In genomic region chr12:70348026-70348425, GRCm38 (mm10) we compare ENCODE assay signal across 9 mouse cellular contexts. TPM values are rescaled to one million over a fixed set of nuclear protein-coding genes. Genes with fewer than 3 reads are reported as not detected.
DNase-seq lines count a peak whose midpoint lies in the region; ATAC-seq and TF ChIP-seq lines count a peak whose summit lies in the region.
"Had no signal": no experiment of that assay in that cellular context is flagged by ENCODE, and none has a peak within 500 bp of the region (broad histone marks: within the 10 kb centered on the region; RNA-seq: fewer than 3 reads in every experiment).

No protein-coding gene starts in this region.

- peaks cover 41% of the 10 kb centered on the region for H3K27me3 ChIP-seq in kidney, embryonic 15.5 days
- peaks cover 40% of the 10 kb centered on the region for H3K27me3 ChIP-seq in embryonic facial prominence, embryonic 13.5 days
- H3K27me3 ChIP-seq in intestine, embryonic 14.5 days (replicated peaks; ENCODE audit: control insufficient read depth, insufficient read depth, low read length) = peaks cover 23% of the 10 kb centered on the region
- H3K27me3 ChIP-seq in midbrain, postnatal 0 days (ENCODE audit: insufficient read depth, low read length) = no peaks in the 10 kb centered on the region

- ATAC-seq in kidney, embryonic 15.5 days (replicated peaks; ENCODE audit: low FRiP score) = no peak
- ATAC-seq in embryonic facial prominence, embryonic 13.5 days (ENCODE audit: insufficient number of reproducible peaks, insufficient read depth, low FRiP score, low TSS enrichment, low read depth) = no peak
- no peak for ATAC-seq in intestine, embryonic 14.5 days (replicated peaks; ENCODE audit: low FRiP score, low TSS enrichment, low read depth)
- no peak for ATAC-seq in midbrain, postnatal 0 days (ENCODE audit: low FRiP score)
- ATAC-seq in granulocyte monocyte progenitor cell, adult 5-6 weeks (replicated peaks; ENCODE audit: poor library complexity, severe bottlenecking) = no peak

- H3K9ac ChIP-seq in kidney, embryonic 15.5 days = peak overlapping the region; percentile 45; the same call in 1 of the 2 replicates
- H3K9ac ChIP-seq in embryonic facial prominence, embryonic 13.5 days = peak overlapping the region; percentile 72
- H3K9ac ChIP-seq in intestine, embryonic 14.5 days (ENCODE audit: low read length) = peak overlapping the region; percentile 42; the same call in 1 of the 2 replicates
- peak overlapping the region; percentile 93 for H3K9ac ChIP-seq in midbrain, postnatal 0 days (replicated peaks; ENCODE audit: low read length, poor library complexity, severe bottlenecking)

- DNase-seq in kidney, adult 8-10 months = no peak
- DNase-seq in intestine, embryonic 14.5 days (ENCODE audit: low spot score) = no peak
- peak; percentile 64 for DNase-seq in midbrain, postnatal 0 days (ENCODE audit: low spot score)
- no peak for DNase-seq in urinary bladder, postnatal 10 days (ENCODE audit: low spot score)
- DNase-seq in right cerebral cortex, adult 18-20 months = no peak

- 16% methylated on average over 8 of the region's 8 CpGs for WGBS in kidney, embryonic 15.5 days
- 14% methylated on average over 8 of the region's 8 CpGs for WGBS in embryonic facial prominence, embryonic 13.5 days
- WGBS in intestine, embryonic 14.5 days = 9% methylated on average over 8 of the region's 8 CpGs
- 3% methylated on average over 8 of the region's 8 CpGs for WGBS in midbrain, postnatal 0 days

- no peak for TF ChIP-seq CTCF in midbrain, postnatal 0 days (IDR thresholded peaks at IDR 0.05)

- peak overlapping the region; percentile 98 for H3K4me2 ChIP-seq in kidney, embryonic 15.5 days
- H3K4me2 ChIP-seq in embryonic facial prominence, embryonic 13.5 days = peak overlapping the region; percentile 96
- peak overlapping the region; percentile 96 for H3K4me2 ChIP-seq in intestine, embryonic 14.5 days (ENCODE audit: low read length)
- H3K4me2 ChIP-seq in midbrain, postnatal 0 days (ENCODE audit: low read depth, low read length, poor library complexity, severe bottlenecking) = peak overlapping the region; percentile 79

- H3K4me1 ChIP-seq in kidney, embryonic 15.5 days = peaks cover 21% of the 10 kb centered on the region
- peaks cover 19% of the 10 kb centered on the region for H3K4me1 ChIP-seq in embryonic facial prominence, embryonic 13.5 days
- 0 out of 2 replicates have a peak, but pooled peaks cover 10% of the 10 kb centered on the region for H3K4me1 ChIP-seq in intestine, embryonic 14.5 days (replicated peaks; ENCODE audit: control insufficient read depth, insufficient read depth, low read length)
- peaks cover 6% of the 10 kb centered on the region; the same call in 1 of the 2 replicates for H3K4me1 ChIP-seq in midbrain, postnatal 0 days (ENCODE audit: insufficient read depth, low read length)

- H3K4me3 ChIP-seq in kidney, embryonic 15.5 days (replicated peaks) = peak overlapping the region; percentile 63
- H3K4me3 ChIP-seq in embryonic facial prominence, embryonic 13.5 days = peak overlapping the region; percentile 62
- peak overlapping the region; percentile 65 for H3K4me3 ChIP-seq in intestine, embryonic 14.5 days (ENCODE audit: low read depth, low read length)
- peak overlapping the region; percentile 82 for H3K4me3 ChIP-seq in midbrain, postnatal 0 days (ENCODE audit: low read depth, low read length)

- no peak overlapping the region for H3K27ac ChIP-seq in kidney, embryonic 15.5 days
- H3K27ac ChIP-seq in embryonic facial prominence, embryonic 13.5 days = 0 out of 2 replicates have a peak overlapping the region, but pooled peaks have one; percentile 76
- H3K27ac ChIP-seq in intestine, embryonic 14.5 days (ENCODE audit: low read depth) = peak overlapping the region; percentile 62; the same call in 1 of the 2 replicates
- peak overlapping the region; percentile 99 for H3K27ac ChIP-seq in midbrain, postnatal 0 days (ENCODE audit: low read depth, low read length)

- no peaks in the 10 kb centered on the region for H3K36me3 ChIP-seq in kidney, embryonic 15.5 days
- no peaks in the 10 kb centered on the region for H3K36me3 ChIP-seq in embryonic facial prominence, embryonic 13.5 days
- no peaks in the 10 kb centered on the region for H3K36me3 ChIP-seq in intestine, embryonic 14.5 days (ENCODE audit: control insufficient read depth, insufficient read depth, low read length)
- H3K36me3 ChIP-seq in midbrain, postnatal 0 days (ENCODE audit: insufficient read depth, low read length) = peaks cover 3% of the 10 kb centered on the region; the same call in 1 of the 2 replicates

- no peaks in the 10 kb centered on the region for H3K9me3 ChIP-seq in kidney, embryonic 15.5 days (replicated peaks)
- H3K9me3 ChIP-seq in embryonic facial prominence, embryonic 13.5 days = no peaks in the 10 kb centered on the region
- H3K9me3 ChIP-seq in intestine, embryonic 14.5 days (ENCODE audit: control insufficient read depth, low read length) = no peaks in the 10 kb centered on the region
- H3K9me3 ChIP-seq in midbrain, postnatal 0 days (ENCODE audit: low read length) = no peaks in the 10 kb centered on the region

RNA-seq across cellular contexts. Expression of gene Trim9, which starts 0.6 kb away (rescaled TPM):
- polyA plus RNA-seq in kidney, embryonic 15.5 days (2015; fragmentation: Nextera tagmentation; extraction: Ambion mirVana) = 2.6 and 2.8 TPM in 2 replicates
- 1.5 and 2.3 TPM in 2 replicates for polyA plus RNA-seq in embryonic facial prominence, embryonic 13.5 days (2015; fragmentation: Nextera tagmentation; extraction: Ambion mirVana)
- 1.5 and 1.6 TPM in 2 replicates for polyA plus RNA-seq in intestine, embryonic 14.5 days (2014; fragmentation: Nextera tagmentation; extraction: Ambion mirVana)
- 219 and 234 TPM in 2 replicates for total RNA-seq in midbrain, postnatal 0 days (2014; rRNA removed)
- polyA plus RNA-seq in midbrain, postnatal 0 days (2015; fragmentation: Nextera tagmentation; extraction: Ambion mirVana) = 116 and 120 TPM in 2 replicates
- 0.37 and 0.47 TPM in 2 replicates for total RNA-seq in granulocyte monocyte progenitor cell, adult 5-6 weeks (2014; fragmentation: Nextera tagmentation)
- 0.13 TPM in 1 of 2 replicates, not detected in the other for total RNA-seq in granulocyte monocyte progenitor cell, adult 5-6 weeks (2017)
- total RNA-seq: MEL had no signal

Comparison
In these comparisons a context has a peak if more than half of its experiments do, and no peak if none do; other contexts are left out.
1. H3K9ac ChIP-seq: peak in every context shown above with its lines; median percentile 93 in midbrain, postnatal 0 days; 72 in embryonic facial prominence, embryonic 13.5 days; 45 in kidney, embryonic 15.5 days; 42 in intestine, embryonic 14.5 days.
2. RNA of gene Trim9, which starts 0.6 kb away (polyA plus RNA-seq): 116 to 120 TPM in midbrain, postnatal 0 days; 2.6 to 2.8 TPM in kidney, embryonic 15.5 days, 1.5 to 1.6 TPM in intestine, embryonic 14.5 days and 1.5 to 2.3 TPM in embryonic facial prominence, embryonic 13.5 days; every median in the first group is over 10 times any median in the second.
3. Peak in every context shown above with its lines, with median percentiles within 50 percentile points of each other: H3K4me2 ChIP-seq and H3K4me3 ChIP-seq.